Mouse (Mus musculus): ENCODE measurements at regions not wholly inside any gene's neighbourhood (a gene's known extent, or its start where the extent isn't known, plus 50 kb on each side); places are given as distances from the start of the nearest gene placed in this dataset.

DNA sequence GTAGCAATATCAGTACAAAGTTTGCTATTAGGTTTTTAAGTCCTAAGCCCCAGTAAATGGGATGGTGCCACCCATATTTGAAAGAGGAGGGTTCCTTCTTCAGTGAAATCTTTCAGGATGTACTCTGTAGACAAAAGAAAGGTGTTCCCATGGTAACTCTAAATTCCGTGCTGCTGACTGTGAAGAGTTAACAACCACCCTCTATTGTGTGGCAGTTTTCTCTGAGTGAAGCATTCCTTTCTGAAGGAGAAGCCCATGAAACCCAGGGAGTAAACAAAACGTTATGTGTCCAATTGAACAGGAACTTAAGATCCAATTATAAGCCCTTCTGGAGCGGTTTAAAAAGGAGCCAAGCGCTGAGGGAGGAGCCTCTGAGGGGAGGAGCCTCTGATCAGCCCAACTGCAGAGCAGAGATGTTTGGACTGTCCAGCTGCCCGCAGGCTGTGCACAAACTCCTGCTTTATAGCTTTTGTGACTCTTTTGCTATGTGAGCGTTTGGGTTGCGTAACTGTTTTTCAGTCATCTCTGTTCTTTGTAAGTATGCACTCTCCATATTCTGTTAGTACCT is 446.1 kb downstream of the 1190002N15Rik start:
- H3K4me2 ChIP-seq (replicated peaks; ENCODE audit: low read depth, low read length) = no peak overlapping the region
- peak; percentile 9 for DNase-seq (ENCODE audit: low spot score)
- H3K4me3 ChIP-seq (ENCODE audit: low read depth, low read length) = no peak overlapping the region
- no peaks in the 10 kb centered on the region for H3K27me3 ChIP-seq (ENCODE audit: control insufficient read depth, insufficient read depth, low read length)
- H3K4me1 ChIP-seq (replicated peaks; ENCODE audit: control insufficient read depth, insufficient read depth, low read length) = no peaks in the 10 kb centered on the region
- WGBS = 52% methylated on average over 7 of the region's 7 CpGs
- ATAC-seq (ENCODE audit: low FRiP score) = 0 out of 2 replicates have a peak, but pooled peaks have one; percentile 50
- H3K9ac ChIP-seq (ENCODE audit: low read depth, low read length) = no peak overlapping the region
- no peaks in the 10 kb centered on the region for H3K36me3 ChIP-seq (ENCODE audit: control insufficient read depth, insufficient read depth, low read length)
- no peak overlapping the region for H3K27ac ChIP-seq (ENCODE audit: low read depth, low read length)
- no peaks in the 10 kb centered on the region for H3K9me3 ChIP-seq (ENCODE audit: control insufficient read depth, low read length)

DNA sequence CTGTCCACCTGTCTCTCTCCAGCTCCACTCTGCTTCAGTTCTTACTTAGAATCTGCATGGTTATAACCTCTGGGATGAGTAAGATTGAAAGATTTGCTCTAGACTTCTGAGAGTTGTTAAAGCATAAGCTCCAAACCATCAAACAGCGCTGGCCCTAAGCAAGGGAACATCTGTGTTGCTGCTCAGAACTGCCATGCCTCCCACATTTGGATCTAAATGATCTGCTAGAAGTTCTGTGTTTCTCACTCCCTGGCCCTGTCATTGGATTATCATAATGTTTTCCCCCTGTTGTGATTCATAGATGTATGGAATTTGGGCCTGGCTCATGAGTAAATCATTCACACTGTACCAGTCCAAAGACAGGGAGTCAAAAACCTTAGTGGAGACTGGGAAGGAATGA is 448.1 kb downstream of the 1190002N15Rik start:
- DNase-seq (ENCODE audit: low spot score) (no peak), ATAC-seq (ENCODE audit: low FRiP score) (no peak)
- Histone ChIP-seq H3K4me2 (replicated peaks; ENCODE audit: low read depth, low read length) (no peak overlapping the region), H3K4me3 (ENCODE audit: low read depth, low read length) (no peak overlapping the region), H3K36me3 (ENCODE audit: control insufficient read depth, insufficient read depth, low read length) (no peaks in the 10 kb centered on the region), H3K27ac (ENCODE audit: low read depth, low read length) (no peak overlapping the region), H3K9me3 (ENCODE audit: control insufficient read depth, low read length) (no peaks in the 10 kb centered on the region), H3K27me3 (ENCODE audit: control insufficient read depth, insufficient read depth, low read length) (no peaks in the 10 kb centered on the region), H3K4me1 (replicated peaks; ENCODE audit: control insufficient read depth, insufficient read depth, low read length) (no peaks in the 10 kb centered on the region), H3K9ac (ENCODE audit: low read depth, low read length) (no peak overlapping the region)
- 88% methylated on average over 1 of the region's 1 CpGs for WGBS

DNA sequence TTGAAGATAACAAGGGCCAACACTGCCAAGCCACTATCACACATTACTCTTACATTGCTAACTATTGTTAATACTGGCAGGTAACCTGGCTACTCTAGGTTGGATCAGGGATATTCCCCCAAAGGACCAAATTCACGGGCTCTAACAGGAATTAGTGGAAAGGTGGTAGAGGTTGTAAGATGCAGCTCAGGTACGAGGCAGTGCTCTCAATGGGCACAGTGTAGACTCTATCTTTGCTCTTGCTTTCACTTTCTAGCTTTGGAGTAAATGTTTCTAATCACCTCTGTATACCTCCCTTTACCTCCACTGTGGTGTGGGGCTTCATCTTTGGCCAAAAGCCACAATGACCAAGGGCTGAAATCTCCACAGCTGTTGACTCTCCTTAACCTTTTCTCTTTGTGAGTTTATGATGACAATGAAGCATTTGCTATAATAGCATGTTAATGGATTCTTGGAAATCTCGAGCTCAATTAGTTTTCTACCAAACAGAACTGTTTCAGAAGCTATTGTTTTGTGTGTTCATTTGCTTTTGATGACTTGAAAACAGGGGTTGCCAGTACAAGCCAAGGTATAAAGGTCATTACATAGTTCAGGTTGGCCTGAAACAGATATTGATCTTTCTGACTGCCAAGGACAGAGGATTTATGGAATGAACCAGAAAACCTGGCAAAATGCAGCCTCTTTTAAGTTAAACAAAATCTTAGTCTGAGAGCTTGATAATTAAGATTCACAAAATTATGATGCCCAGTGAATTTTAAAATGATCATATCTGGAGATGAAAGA is 454.1 kb downstream of the 1190002N15Rik start:
- Histone ChIP-seq H3K4me1 (replicated peaks; ENCODE audit: control insufficient read depth, insufficient read depth, low read length) (no peaks in the 10 kb centered on the region), H3K27ac (ENCODE audit: low read depth, low read length) (no peak overlapping the region), H3K36me3 (ENCODE audit: control insufficient read depth, insufficient read depth, low read length) (no peaks in the 10 kb centered on the region), H3K4me2 (replicated peaks; ENCODE audit: low read depth, low read length) (no peak overlapping the region), H3K9ac (ENCODE audit: low read depth, low read length) (no peak overlapping the region), H3K27me3 (ENCODE audit: control insufficient read depth, insufficient read depth, low read length) (no peaks in the 10 kb centered on the region), H3K4me3 (ENCODE audit: low read depth, low read length) (no peak overlapping the region), H3K9me3 (ENCODE audit: control insufficient read depth, low read length) (no peaks in the 10 kb centered on the region)
- 82% methylated on average over 3 of the region's 3 CpGs for WGBS
- ATAC-seq (ENCODE audit: low FRiP score) (no peak), DNase-seq (ENCODE audit: low spot score) (no peak)

DNA sequence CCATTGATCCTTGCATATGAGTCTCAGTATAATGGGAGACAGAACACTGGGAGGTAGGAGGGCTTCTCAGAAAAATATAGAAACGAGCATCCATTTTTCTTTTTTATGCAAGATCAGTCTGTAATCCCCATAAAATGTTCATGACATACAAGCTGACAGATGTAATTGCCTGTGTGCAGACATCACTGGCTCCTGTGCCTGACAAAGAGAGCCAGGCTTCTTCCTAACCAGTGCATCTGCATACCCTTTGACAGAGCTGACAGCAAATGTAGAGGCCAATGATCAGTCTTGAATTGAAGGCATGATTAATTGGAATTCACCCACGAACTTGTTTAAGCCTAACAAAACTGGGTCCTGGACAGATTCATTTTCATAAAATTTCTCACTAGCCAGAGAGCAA is 463.0 kb downstream of the 1190002N15Rik start:
- Histone ChIP-seq H3K4me3 (ENCODE audit: low read depth, low read length) (no peak overlapping the region), H3K4me1 (replicated peaks; ENCODE audit: control insufficient read depth, insufficient read depth, low read length) (no peaks in the 10 kb centered on the region), H3K27ac (ENCODE audit: low read depth, low read length) (no peak overlapping the region), H3K36me3 (ENCODE audit: control insufficient read depth, insufficient read depth, low read length) (no peaks in the 10 kb centered on the region), H3K9me3 (ENCODE audit: control insufficient read depth, low read length) (no peaks in the 10 kb centered on the region), H3K4me2 (replicated peaks; ENCODE audit: low read depth, low read length) (no peak overlapping the region), H3K27me3 (ENCODE audit: control insufficient read depth, insufficient read depth, low read length) (no peaks in the 10 kb centered on the region), H3K9ac (ENCODE audit: low read depth, low read length) (no peak overlapping the region)
- no peak for DNase-seq (ENCODE audit: low spot score)
- 50% methylated on average over 2 of the region's 2 CpGs for WGBS
- ATAC-seq (ENCODE audit: low FRiP score) = peak; percentile 63; the same call in 1 of the 2 replicates

GRCm38 (mm10) chr9:94067121-94067520 is 470.8 kb downstream of the 1190002N15Rik start:
- no peak overlapping the region for H3K9ac ChIP-seq (ENCODE audit: low read depth, low read length)
- H3K36me3 ChIP-seq (ENCODE audit: control insufficient read depth, insufficient read depth, low read length) = no peaks in the 10 kb centered on the region
- ATAC-seq (ENCODE audit: low FRiP score) (no peak), DNase-seq (ENCODE audit: low spot score) (peak; percentile 4)
- no peak overlapping the region for H3K27ac ChIP-seq (ENCODE audit: low read depth, low read length)
- H3K9me3 ChIP-seq (ENCODE audit: control insufficient read depth, low read length) = no peaks in the 10 kb centered on the region
- no peak overlapping the region for H3K4me2 ChIP-seq (replicated peaks; ENCODE audit: low read depth, low read length)
- no peak overlapping the region for H3K4me3 ChIP-seq (ENCODE audit: low read depth, low read length)
- no peaks in the 10 kb centered on the region for H3K27me3 ChIP-seq (ENCODE audit: control insufficient read depth, insufficient read depth, low read length)
- WGBS = 73% methylated on average over 1 of the region's 1 CpGs
- H3K4me1 ChIP-seq (replicated peaks; ENCODE audit: control insufficient read depth, insufficient read depth, low read length) = no peaks in the 10 kb centered on the region

- Histone ChIP-seq H3K27me3 (ENCODE audit: control insufficient read depth, insufficient read depth, low read length) (no peaks in the 10 kb centered on the region), H3K36me3 (ENCODE audit: control insufficient read depth, insufficient read depth, low read length) (no peaks in the 10 kb centered on the region), H3K9me3 (ENCODE audit: control insufficient read depth, low read length) (no peaks in the 10 kb centered on the region), H3K4me3 (ENCODE audit: low read depth, low read length) (no peak overlapping the region), H3K4me2 (replicated peaks; ENCODE audit: low read depth, low read length) (no peak overlapping the region), H3K4me1 (replicated peaks; ENCODE audit: control insufficient read depth, insufficient read depth, low read length) (no peaks in the 10 kb centered on the region), H3K9ac (ENCODE audit: low read depth, low read length) (no peak overlapping the region), H3K27ac (ENCODE audit: low read depth, low read length) (no peak overlapping the region)
- WGBS = 83% methylated on average over 4 of the region's 4 CpGs
- no peak for DNase-seq (ENCODE audit: low spot score)
- no peak for ATAC-seq (ENCODE audit: low FRiP score)
These were observed 484.7 kb downstream of the 1190002N15Rik start for GRCm38 (mm10) chr9:94053229-94053628.

- Histone ChIP-seq H3K36me3 (ENCODE audit: control insufficient read depth, insufficient read depth, low read length) (no peaks in the 10 kb centered on the region), H3K9me3 (ENCODE audit: control insufficient read depth, low read length) (no peaks in the 10 kb centered on the region), H3K27me3 (ENCODE audit: control insufficient read depth, insufficient read depth, low read length) (no peaks in the 10 kb centered on the region), H3K4me3 (ENCODE audit: low read depth, low read length) (no peak overlapping the region), H3K4me2 (replicated peaks; ENCODE audit: low read depth, low read length) (no peak overlapping the region), H3K9ac (ENCODE audit: low read depth, low read length) (no peak overlapping the region), H3K27ac (ENCODE audit: low read depth, low read length) (no peak overlapping the region), H3K4me1 (replicated peaks; ENCODE audit: control insufficient read depth, insufficient read depth, low read length) (no peaks in the 10 kb centered on the region)
- no peak for ATAC-seq (ENCODE audit: low FRiP score)
- WGBS = 91% methylated on average over 7 of the region's 7 CpGs
- DNase-seq (ENCODE audit: low spot score) = no peak
These were observed 490.0 kb downstream of the 1190002N15Rik start for GRCm38 (mm10) chr9:94047845-94048244.

DNA sequence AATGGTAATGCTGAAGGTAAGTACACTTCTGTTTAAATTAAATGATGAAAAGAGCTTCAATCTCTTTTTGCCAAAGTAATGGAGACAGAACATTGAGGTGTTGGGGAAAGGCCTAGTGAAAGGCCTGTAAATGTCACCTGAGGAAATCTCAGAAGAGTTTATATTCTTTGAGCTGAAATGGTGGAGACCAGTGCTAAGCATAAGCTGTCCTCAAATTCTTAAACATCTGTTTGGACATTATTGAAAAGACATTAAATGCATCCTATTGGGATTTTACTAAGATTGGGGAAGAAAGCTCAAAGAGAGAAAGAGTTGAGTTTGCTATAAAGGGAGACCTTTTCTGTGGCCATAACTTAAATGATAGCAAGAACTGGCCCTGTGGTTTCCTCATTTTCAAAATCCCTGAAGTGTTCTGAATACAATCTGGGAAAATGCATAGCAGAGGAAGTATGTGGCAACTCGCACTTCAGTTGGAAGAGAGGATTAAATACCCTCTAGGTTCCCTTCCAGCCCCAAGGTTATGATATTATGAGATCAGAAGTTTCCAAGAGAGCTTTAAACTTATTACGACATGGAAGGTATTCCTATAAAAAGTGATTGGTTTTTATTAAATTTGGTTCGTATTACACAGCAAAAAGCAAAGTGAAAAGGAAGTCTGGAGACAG is 492.3 kb downstream of the 1190002N15Rik start:
- H3K36me3 ChIP-seq (ENCODE audit: control insufficient read depth, insufficient read depth, low read length) = no peaks in the 10 kb centered on the region
- no peaks in the 10 kb centered on the region for H3K9me3 ChIP-seq (ENCODE audit: control insufficient read depth, low read length)
- H3K9ac ChIP-seq (ENCODE audit: low read depth, low read length) = no peak overlapping the region
- H3K4me3 ChIP-seq (ENCODE audit: low read depth, low read length) = no peak overlapping the region
- H3K4me1 ChIP-seq (replicated peaks; ENCODE audit: control insufficient read depth, insufficient read depth, low read length) = no peaks in the 10 kb centered on the region
- H3K4me2 ChIP-seq (replicated peaks; ENCODE audit: low read depth, low read length) = no peak overlapping the region
- no peaks in the 10 kb centered on the region for H3K27me3 ChIP-seq (ENCODE audit: control insufficient read depth, insufficient read depth, low read length)
- ATAC-seq (ENCODE audit: low FRiP score) (no peak), DNase-seq (ENCODE audit: low spot score) (no peak)
- WGBS = 89% methylated on average over 3 of the region's 3 CpGs
- no peak overlapping the region for H3K27ac ChIP-seq (ENCODE audit: low read depth, low read length)

DNA sequence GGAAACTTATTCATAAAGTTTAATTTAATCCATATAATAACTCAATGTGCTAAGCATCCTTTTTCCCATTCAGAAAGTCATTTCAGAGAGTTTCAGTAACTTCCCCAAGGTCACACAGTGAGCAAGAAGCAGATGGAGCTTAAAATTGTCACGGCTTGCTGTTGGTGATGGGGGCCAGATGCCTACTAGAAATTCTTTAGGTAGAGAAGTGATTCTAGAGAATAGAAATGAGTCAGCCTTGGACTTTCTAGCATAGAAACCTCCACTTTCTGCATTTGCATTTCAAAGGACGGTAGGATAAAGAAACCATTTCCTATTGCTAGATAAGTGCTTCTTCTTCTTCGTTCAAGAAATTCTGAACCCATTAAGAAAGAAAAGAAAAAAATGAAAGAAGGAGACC is 514.1 kb downstream of the 1190002N15Rik start:
- ATAC-seq (ENCODE audit: low FRiP score) (no peak), DNase-seq (ENCODE audit: low spot score) (no peak)
- H3K9ac ChIP-seq (ENCODE audit: low read depth, low read length) = no peak overlapping the region
- WGBS = 69% methylated on average over 3 of the region's 3 CpGs
- H3K9me3 ChIP-seq (ENCODE audit: control insufficient read depth, low read length) = no peaks in the 10 kb centered on the region
- H3K4me2 ChIP-seq (replicated peaks; ENCODE audit: low read depth, low read length) = no peak overlapping the region
- H3K4me3 ChIP-seq (ENCODE audit: low read depth, low read length) = no peak overlapping the region
- H3K27ac ChIP-seq (ENCODE audit: low read depth, low read length) = no peak overlapping the region
- no peaks in the 10 kb centered on the region for H3K36me3 ChIP-seq (ENCODE audit: control insufficient read depth, insufficient read depth, low read length)
- H3K4me1 ChIP-seq (replicated peaks; ENCODE audit: control insufficient read depth, insufficient read depth, low read length) = no peaks in the 10 kb centered on the region
- H3K27me3 ChIP-seq (ENCODE audit: control insufficient read depth, insufficient read depth, low read length) = no peaks in the 10 kb centered on the region
